Mouse (Mus musculus): Measurements from ENCODE around the gene Shc4.
A peak's percentile ranks its signal among the peaks of the same experiment; 100 is the strongest.

Shc4 gene

DNA sequence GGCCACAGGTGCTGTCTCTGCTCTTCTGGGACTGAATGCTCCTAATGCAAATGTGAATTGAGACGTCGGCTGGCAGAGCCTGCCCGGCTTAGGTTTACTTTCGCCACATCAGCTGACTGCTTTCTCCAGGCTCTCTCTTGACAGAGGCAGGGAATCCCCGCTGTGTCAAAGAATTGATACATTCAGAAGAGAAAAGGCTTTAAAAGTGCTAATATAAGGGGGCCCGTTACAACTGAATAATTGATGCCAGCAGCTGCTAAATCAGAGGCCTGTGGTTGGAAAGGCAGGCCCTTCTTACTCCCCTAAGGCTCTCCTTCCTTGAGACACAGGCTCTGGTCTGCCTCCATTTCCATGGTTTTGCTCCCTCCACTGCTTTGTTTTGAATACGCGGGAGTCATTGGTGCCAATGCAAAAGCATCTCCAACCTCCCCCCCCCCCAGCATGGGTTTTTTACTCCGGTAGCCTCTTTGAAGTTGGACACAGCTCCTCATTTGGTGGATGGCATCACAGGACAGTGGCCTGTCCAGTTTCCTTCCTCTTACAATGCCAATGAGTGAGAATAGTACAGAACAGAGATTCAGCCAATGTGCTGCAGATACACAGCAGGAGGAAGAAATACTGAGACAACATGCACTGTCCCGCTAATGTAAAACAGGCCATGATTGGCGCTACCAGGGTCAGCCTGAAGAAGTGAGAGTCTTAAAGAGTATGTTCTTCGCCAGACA lies 18.9 kb downstream of the Shc4 start:
- no peak for DNase-seq (ENCODE audit: low read depth, low spot score)
- Histone ChIP-seq H3K27me3 (ENCODE audit: control insufficient read depth, insufficient read depth, low read length, poor library complexity, severe bottlenecking) (no peaks in the 10 kb centered on the region), H3K36me3 (ENCODE audit: control insufficient read depth, insufficient read depth, low read length, poor library complexity, severe bottlenecking) (no peaks in the 10 kb centered on the region)

- Histone ChIP-seq H3K36me3 (ENCODE audit: control insufficient read depth, insufficient read depth, low read length, poor library complexity, severe bottlenecking) (no peaks in the 10 kb centered on the region), H3K27me3 (ENCODE audit: control insufficient read depth, insufficient read depth, low read length, poor library complexity, severe bottlenecking) (no peaks in the 10 kb centered on the region)
- no peak for DNase-seq (ENCODE audit: low read depth, low spot score)
Observed at GRCm38 (mm10) chr2:125702851-125703250, 21.1 kb downstream of the Shc4 start.

DNA sequence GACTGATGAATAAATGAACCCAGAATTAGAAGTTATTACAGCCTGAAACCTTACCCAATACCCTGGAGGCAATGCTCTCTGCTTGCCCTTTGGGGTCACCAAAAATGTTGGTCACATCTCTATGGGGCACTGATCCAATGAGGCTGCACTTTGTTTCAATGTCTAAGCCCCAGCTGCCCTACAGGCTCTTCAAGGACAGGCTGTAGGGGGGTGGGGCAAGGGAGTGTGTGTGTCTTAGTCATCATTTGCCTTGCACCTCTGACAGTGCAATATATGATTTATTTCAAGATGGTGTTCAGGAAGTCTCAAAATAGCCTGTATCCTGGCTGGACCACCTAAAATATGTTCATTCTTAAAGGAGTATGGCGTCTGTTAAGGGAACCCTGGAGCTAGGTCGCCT lies 22.3 kb downstream of the Shc4 start:
- Histone ChIP-seq H3K27me3 (ENCODE audit: control insufficient read depth, insufficient read depth, low read length, poor library complexity, severe bottlenecking) (no peaks in the 10 kb centered on the region), H3K36me3 (ENCODE audit: control insufficient read depth, insufficient read depth, low read length, poor library complexity, severe bottlenecking) (no peaks in the 10 kb centered on the region)
- DNase-seq (ENCODE audit: low read depth, low spot score): no peak

DNA sequence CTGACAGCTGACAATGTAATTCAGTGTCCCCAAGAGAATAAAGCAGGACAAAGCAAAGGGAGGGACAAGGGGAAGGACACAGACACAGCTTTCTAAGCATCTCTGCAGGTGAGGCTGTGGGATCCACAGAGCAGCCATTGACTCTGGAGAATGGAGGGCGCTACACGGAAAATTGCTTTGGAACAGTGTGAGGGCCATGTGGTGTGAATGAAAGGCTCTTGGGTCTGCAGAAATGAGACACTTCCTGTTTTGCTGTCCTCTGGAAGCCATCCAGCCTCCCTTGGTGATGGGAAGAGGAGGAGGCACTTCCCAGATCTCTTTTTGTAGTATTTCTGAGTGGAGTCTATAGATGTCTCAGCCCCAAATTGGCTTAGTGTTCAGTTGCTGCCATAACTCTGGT lies 27.7 kb downstream of the Shc4 start:
- DNase-seq (ENCODE audit: low read depth, low spot score): no peak
- no peaks in the 10 kb centered on the region for H3K36me3 ChIP-seq (ENCODE audit: control insufficient read depth, insufficient read depth, low read length, poor library complexity, severe bottlenecking)
- no peaks in the 10 kb centered on the region for H3K27me3 ChIP-seq (ENCODE audit: control insufficient read depth, insufficient read depth, low read length, poor library complexity, severe bottlenecking)

DNA sequence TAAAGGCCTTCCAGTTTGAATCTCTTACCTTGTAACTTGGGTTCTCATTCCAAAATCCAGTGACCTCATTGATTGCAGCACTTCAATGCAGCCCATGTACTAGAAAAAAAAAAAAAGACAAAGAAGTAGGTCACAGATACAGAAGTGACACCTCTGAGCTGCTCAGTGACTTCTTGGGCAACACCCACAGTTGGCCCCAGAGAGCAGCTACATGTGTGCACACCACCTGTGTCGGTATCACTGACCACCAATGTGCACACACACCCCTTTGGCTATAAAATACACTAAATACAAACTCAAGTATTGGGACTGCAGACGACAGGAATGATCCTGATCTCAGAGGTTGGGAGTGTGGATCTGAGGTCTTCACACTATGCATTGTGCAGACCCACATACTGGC lies 29.1 kb downstream of the Shc4 start:
- H3K27me3 ChIP-seq (ENCODE audit: control insufficient read depth, insufficient read depth, low read length, poor library complexity, severe bottlenecking): no peaks in the 10 kb centered on the region
- H3K36me3 ChIP-seq (ENCODE audit: control insufficient read depth, insufficient read depth, low read length, poor library complexity, severe bottlenecking): no peaks in the 10 kb centered on the region
- no peak for DNase-seq (ENCODE audit: low read depth, low spot score)

GRCm38 (mm10) chr2:125692010-125692409 lies 31.9 kb downstream of the Shc4 start:
- no peak for DNase-seq (ENCODE audit: low read depth, low spot score)
- Histone ChIP-seq H3K27me3 (ENCODE audit: control insufficient read depth, insufficient read depth, low read length, poor library complexity, severe bottlenecking) (no peaks in the 10 kb centered on the region), H3K36me3 (ENCODE audit: control insufficient read depth, insufficient read depth, low read length, poor library complexity, severe bottlenecking) (no peaks in the 10 kb centered on the region)

- DNase-seq (ENCODE audit: low read depth, low spot score): no peak
- Histone ChIP-seq H3K36me3 (ENCODE audit: control insufficient read depth, insufficient read depth, low read length, poor library complexity, severe bottlenecking) (no peaks in the 10 kb centered on the region), H3K27me3 (ENCODE audit: control insufficient read depth, insufficient read depth, low read length, poor library complexity, severe bottlenecking) (no peaks in the 10 kb centered on the region)
Observed at GRCm38 (mm10) chr2:125685441-125686150, 38.4 kb downstream of the Shc4 start.

GRCm38 (mm10) chr2:125684559-125685440 lies 39.1 kb downstream of the Shc4 start:
- Histone ChIP-seq H3K27me3 (ENCODE audit: control insufficient read depth, insufficient read depth, low read length, poor library complexity, severe bottlenecking) (no peaks in the 10 kb centered on the region), H3K36me3 (ENCODE audit: control insufficient read depth, insufficient read depth, low read length, poor library complexity, severe bottlenecking) (no peaks in the 10 kb centered on the region)
- no peak for DNase-seq (ENCODE audit: low read depth, low spot score)

DNA sequence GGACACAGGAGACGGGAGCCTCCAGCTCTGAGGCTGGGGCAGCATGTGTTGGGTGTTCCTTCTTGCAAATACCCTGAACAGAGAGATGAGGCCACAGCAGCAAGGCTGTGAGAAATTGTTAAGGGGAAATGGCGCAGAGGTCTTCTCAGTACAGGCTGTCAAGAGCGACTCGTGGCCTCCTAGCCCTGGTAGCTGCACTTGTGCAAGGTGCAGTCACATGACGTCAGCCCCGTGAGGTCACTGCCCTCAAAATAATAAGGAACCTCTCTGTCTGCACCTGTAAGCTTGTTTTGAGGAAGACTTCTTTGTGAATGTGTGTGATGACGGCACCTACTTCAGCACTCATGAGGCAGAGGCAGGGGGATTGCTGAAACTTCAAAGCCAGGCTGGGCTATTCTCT lies 40.1 kb downstream of the Shc4 start:
- peak; percentile 18 for DNase-seq (ENCODE audit: low read depth, low spot score)
- Histone ChIP-seq H3K27me3 (ENCODE audit: control insufficient read depth, insufficient read depth, low read length, poor library complexity, severe bottlenecking) (no peaks in the 10 kb centered on the region), H3K36me3 (ENCODE audit: control insufficient read depth, insufficient read depth, low read length, poor library complexity, severe bottlenecking) (no peaks in the 10 kb centered on the region)

GRCm38 (mm10) chr2:125681811-125682210 lies 42.1 kb downstream of the Shc4 start:
- Histone ChIP-seq H3K36me3 (ENCODE audit: control insufficient read depth, insufficient read depth, low read length, poor library complexity, severe bottlenecking) (no peaks in the 10 kb centered on the region), H3K27me3 (ENCODE audit: control insufficient read depth, insufficient read depth, low read length, poor library complexity, severe bottlenecking) (no peaks in the 10 kb centered on the region)
- DNase-seq (ENCODE audit: low read depth, low spot score): no peak

- no peaks in the 10 kb centered on the region for H3K27me3 ChIP-seq (ENCODE audit: control insufficient read depth, insufficient read depth, low read length, poor library complexity, severe bottlenecking)
- DNase-seq (ENCODE audit: low read depth, low spot score): peak; percentile 91
Observed at GRCm38 (mm10) chr2:125672957-125673631, 50.9 kb downstream of the Shc4 start, which contains the start of gene Eid1. Eid1 (plus strand) TSS chr2:125673095.

DNA sequence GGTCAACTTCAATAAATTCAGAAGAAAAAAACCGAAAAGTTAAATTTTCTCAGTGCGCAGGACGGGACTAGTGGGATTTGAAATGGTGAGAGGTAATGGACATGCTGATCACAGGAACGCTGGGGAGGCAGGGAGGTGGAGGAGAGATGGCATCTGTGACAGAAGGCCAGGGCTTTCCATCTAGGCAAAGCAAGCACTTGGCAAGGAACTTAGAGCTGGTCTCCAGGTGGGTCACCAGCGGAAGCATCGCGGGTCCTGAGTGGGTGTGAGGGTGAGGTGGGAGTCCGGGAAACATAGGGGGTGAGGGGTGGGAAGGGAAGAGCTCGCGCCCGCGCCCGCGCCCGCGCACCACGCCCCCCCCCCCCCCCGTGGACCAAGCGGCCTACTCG lies 51.4 kb downstream of the Shc4 start:
- Histone ChIP-seq H3K36me3 (ENCODE audit: control insufficient read depth, insufficient read depth, low read length, poor library complexity, severe bottlenecking) (no peaks in the 10 kb centered on the region), H3K27me3 (ENCODE audit: control insufficient read depth, insufficient read depth, low read length, poor library complexity, severe bottlenecking) (no peaks in the 10 kb centered on the region; the same call in 1 of the 2 replicates)
- DNase-seq (ENCODE audit: low read depth, low spot score): no peak

More at GRCm38 (mm10) chr2:125672957-125673631, 50.9 kb downstream of the Shc4 start, which contains the start of gene Eid1:
- no peaks in the 10 kb centered on the region for H3K36me3 ChIP-seq (ENCODE audit: control insufficient read depth, insufficient read depth, low read length, poor library complexity, severe bottlenecking)

GRCm38 (mm10) chr2:125670846-125671245 lies 53.1 kb downstream of the Shc4 start:
- Histone ChIP-seq H3K27me3 (ENCODE audit: control insufficient read depth, insufficient read depth, low read length, poor library complexity, severe bottlenecking) (no peaks in the 10 kb centered on the region; the same call in 1 of the 2 replicates), H3K36me3 (ENCODE audit: control insufficient read depth, insufficient read depth, low read length, poor library complexity, severe bottlenecking) (no peaks in the 10 kb centered on the region)
- DNase-seq (ENCODE audit: low read depth, low spot score): peak; percentile 59

GRCm38 (mm10) chr2:125667721-125668120 lies 56.2 kb downstream of the Shc4 start:
- DNase-seq (ENCODE audit: low read depth, low spot score): no peak

More at GRCm38 (mm10) chr2:125667721-125668120, 56.2 kb downstream of the Shc4 start:
- Histone ChIP-seq H3K27me3 (ENCODE audit: control insufficient read depth, insufficient read depth, low read length, poor library complexity, severe bottlenecking) (no peaks in the 10 kb centered on the region; the same call in 1 of the 2 replicates), H3K36me3 (ENCODE audit: control insufficient read depth, insufficient read depth, low read length, poor library complexity, severe bottlenecking) (no peaks in the 10 kb centered on the region)

All from splenic B cell, adult 2 months (primary cell).